Mouse (Mus musculus): ENCODE results near the gene Galnt17.

- TF ChIP-seq CTCF (IDR thresholded peaks at IDR 0.05; ENCODE audit: low read depth, low read length) (no peak), EP300 (IDR thresholded peaks at IDR 0.05; ENCODE audit: insufficient read depth, low read depth, low read length) (no peak), POLR2A (IDR thresholded peaks at IDR 0.05; ENCODE audit: insufficient read depth, low read length) (no peak)
These were observed 259.8 kb downstream of the Galnt17 start for GRCm38 (mm10) chr5:131048505-131048904.
